Mouse (Mus musculus): Measurements from ENCODE around the gene Neurl2. TPM values are rescaled to one million over a fixed set of nuclear protein-coding genes. Genes with fewer than 3 reads are reported as not detected.

Neurl2 gene
- polyA plus RNA-seq, 1 experiment from 2014 or later: 6.8 TPM

DNA sequence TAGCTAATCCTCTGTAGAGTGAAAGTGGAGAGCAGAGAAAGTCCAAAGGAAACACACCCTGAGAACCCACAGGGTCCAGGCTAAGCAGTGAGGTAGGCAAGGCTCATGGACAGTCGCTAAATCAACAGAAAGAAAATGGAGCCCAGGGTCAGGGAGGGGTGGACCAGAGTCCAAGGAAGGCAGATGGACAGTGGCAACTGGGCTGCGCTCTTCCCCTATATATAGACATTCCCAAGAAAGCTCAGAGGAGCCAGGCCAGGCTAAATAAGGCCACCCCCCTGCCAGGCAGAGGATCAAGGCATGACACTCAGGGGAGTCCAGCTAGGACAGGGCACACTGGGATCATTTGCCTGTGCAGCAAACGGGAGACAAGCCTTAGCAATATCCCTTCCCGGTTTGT lies 51.4 kb downstream of the Neurl2 start:
- H3K4me2 ChIP-seq: no peak overlapping the region
- no peak overlapping the region for H3K4me3 ChIP-seq (replicated peaks)
- no peak for ATAC-seq (ENCODE audit: low FRiP score)
- 71% methylated on average over 4 of the region's 4 CpGs for WGBS
- no peak overlapping the region for H3K9ac ChIP-seq (replicated peaks)
- H3K4me1 ChIP-seq: peaks cover 18% of the 10 kb centered on the region
- H3K9me3 ChIP-seq (replicated peaks): no peaks in the 10 kb centered on the region
- H3K27ac ChIP-seq (replicated peaks): no peak overlapping the region
- H3K27me3 ChIP-seq (replicated peaks): peaks cover 3% of the 10 kb centered on the region; the same call in 1 of the 2 replicates
- H3K36me3 ChIP-seq: no peaks in the 10 kb centered on the region

Other genes with a start within 250 kb of the Neurl2 start
- gene Wfdc6a, start 248.0 kb downstream of the Neurl2 start, polyA plus RNA-seq (2015; fragmentation: Nextera tagmentation; extraction: Ambion mirVana): 0.31 TPM in 1 of 2 replicates, not detected in the other
- not detected in 2 replicates for gene Eppin, start 239.9 kb downstream of the Neurl2 start, polyA plus RNA-seq (2015; fragmentation: Nextera tagmentation; extraction: Ambion mirVana)
- not detected in 2 replicates for gene Wfdc6b, start 219.9 kb downstream of the Neurl2 start, polyA plus RNA-seq (2015; fragmentation: Nextera tagmentation; extraction: Ambion mirVana)
- gene Wfdc8, start 219.8 kb downstream of the Neurl2 start, polyA plus RNA-seq (2015; fragmentation: Nextera tagmentation; extraction: Ambion mirVana): not detected in 2 replicates
- not detected in 2 replicates for gene Wfdc16, start 194.7 kb downstream of the Neurl2 start, polyA plus RNA-seq (2015; fragmentation: Nextera tagmentation; extraction: Ambion mirVana)
- gene Wfdc10, start 177.4 kb downstream of the Neurl2 start, polyA plus RNA-seq (2015; fragmentation: Nextera tagmentation; extraction: Ambion mirVana): not detected in 2 replicates
- gene Wfdc9, start 176.9 kb downstream of the Neurl2 start, polyA plus RNA-seq (2015; fragmentation: Nextera tagmentation; extraction: Ambion mirVana): not detected in 2 replicates
- gene Wfdc11, start 159.4 kb downstream of the Neurl2 start, polyA plus RNA-seq (2015; fragmentation: Nextera tagmentation; extraction: Ambion mirVana): not detected in 2 replicates
- gene Wfdc13, start 148.3 kb downstream of the Neurl2 start, polyA plus RNA-seq (2015; fragmentation: Nextera tagmentation; extraction: Ambion mirVana): not detected in 2 replicates
- gene Spint4, start 135.0 kb downstream of the Neurl2 start, polyA plus RNA-seq (2015; fragmentation: Nextera tagmentation; extraction: Ambion mirVana): not detected in 2 replicates
- not detected in 2 replicates for gene Spint5, start 118.2 kb downstream of the Neurl2 start, polyA plus RNA-seq (2015; fragmentation: Nextera tagmentation; extraction: Ambion mirVana)
- gene Wfdc3, start 87.5 kb downstream of the Neurl2 start, polyA plus RNA-seq (2015; fragmentation: Nextera tagmentation; extraction: Ambion mirVana): 1.1 and 1.3 TPM in 2 replicates
- gene Dnttip1, start 87.5 kb downstream of the Neurl2 start, polyA plus RNA-seq (2015; fragmentation: Nextera tagmentation; extraction: Ambion mirVana): 51.0 and 56.4 TPM in 2 replicates
- gene Ube2c, start 63.6 kb downstream of the Neurl2 start, polyA plus RNA-seq (2015; fragmentation: Nextera tagmentation; extraction: Ambion mirVana): 42.8 and 134 TPM in 2 replicates
- 27.5 and 55.6 TPM in 2 replicates for gene Tnnc2, start 53.5 kb downstream of the Neurl2 start, polyA plus RNA-seq (2015; fragmentation: Nextera tagmentation; extraction: Ambion mirVana)
- gene Snx21, start 47.6 kb downstream of the Neurl2 start, polyA plus RNA-seq (2015; fragmentation: Nextera tagmentation; extraction: Ambion mirVana): 41.3 and 46.6 TPM in 2 replicates
- gene Acot8, start 28.6 kb downstream of the Neurl2 start, polyA plus RNA-seq (2015; fragmentation: Nextera tagmentation; extraction: Ambion mirVana): 24.1 and 26.4 TPM in 2 replicates
- 14.9 and 16.2 TPM in 2 replicates for gene Zswim3, start 28.4 kb downstream of the Neurl2 start, polyA plus RNA-seq (2015; fragmentation: Nextera tagmentation; extraction: Ambion mirVana)
- gene Zswim1, start 10.8 kb downstream of the Neurl2 start, polyA plus RNA-seq (2015; fragmentation: Nextera tagmentation; extraction: Ambion mirVana): 23.7 and 25.4 TPM in 2 replicates
- not detected in 2 replicates for gene Spata25, start 4.9 kb downstream of the Neurl2 start, polyA plus RNA-seq (2015; fragmentation: Nextera tagmentation; extraction: Ambion mirVana)
- gene Ctsa, start 583 bp downstream of the Neurl2 start, polyA plus RNA-seq (2015; fragmentation: Nextera tagmentation; extraction: Ambion mirVana): 99.9 and 113 TPM in 2 replicates
- gene Pltp, start 24.3 kb upstream of the Neurl2 start, polyA plus RNA-seq (2015; fragmentation: Nextera tagmentation; extraction: Ambion mirVana): 117 and 192 TPM in 2 replicates
- gene Pcif1, start 45.8 kb upstream of the Neurl2 start, polyA plus RNA-seq (2015; fragmentation: Nextera tagmentation; extraction: Ambion mirVana): 79.9 and 85.2 TPM in 2 replicates
- 13.3 and 13.8 TPM in 2 replicates for gene Zfp335, start 78.3 kb upstream of the Neurl2 start, polyA plus RNA-seq (2015; fragmentation: Nextera tagmentation; extraction: Ambion mirVana)
- gene Mmp9, start 107.3 kb upstream of the Neurl2 start, polyA plus RNA-seq (2015; fragmentation: Nextera tagmentation; extraction: Ambion mirVana): 23.8 and 25.6 TPM in 2 replicates
- gene Slc12a5, start 127.3 kb upstream of the Neurl2 start, polyA plus RNA-seq (2015; fragmentation: Nextera tagmentation; extraction: Ambion mirVana): 53.6 and 61.8 TPM in 2 replicates
- 85.1 TPM in 2 replicates for gene Ncoa5, start 201.4 kb upstream of the Neurl2 start, polyA plus RNA-seq (2015; fragmentation: Nextera tagmentation; extraction: Ambion mirVana)
- 6.9 and 11.0 TPM in 2 replicates for gene Cd40, start 222.2 kb upstream of the Neurl2 start, polyA plus RNA-seq (2015; fragmentation: Nextera tagmentation; extraction: Ambion mirVana)